Mouse (Mus musculus) olfactory bulb, adult 2 months (tissue): ENCODE measurements around the gene Sae1.

Experiments used
- CTCF ChIP-seq: fragments of 200-500 bp; IDR thresholded peaks from 2 replicates; pipeline ENCODE4 v1.5.1; 2012; ENCODE audit warnings: low read depth, mild to moderate bottlenecking, low read length, moderate library complexity; ENCODE audit not compliant: insufficient read depth
- POLR2A ChIP-seq: fragments of 200-500 bp; IDR thresholded peaks from 2 replicates; pipeline ENCODE4 v1.6.1; 2012; ENCODE audit warnings: mild to moderate bottlenecking, low read depth, low read length, moderate library complexity; ENCODE audit not compliant: insufficient read depth

GRCm38 (mm10) chr7:16315222-16315759 lies 72.3 kb downstream of the Sae1 start:
- TF ChIP-seq CTCF (no peak), POLR2A (no peak)
